Mouse (Mus musculus): ENCODE measurements at regions not wholly inside any gene's neighbourhood (a gene's known extent, or its start where the extent isn't known, plus 50 kb on each side); places are given as distances from the start of the nearest gene placed in this dataset.

DNA sequence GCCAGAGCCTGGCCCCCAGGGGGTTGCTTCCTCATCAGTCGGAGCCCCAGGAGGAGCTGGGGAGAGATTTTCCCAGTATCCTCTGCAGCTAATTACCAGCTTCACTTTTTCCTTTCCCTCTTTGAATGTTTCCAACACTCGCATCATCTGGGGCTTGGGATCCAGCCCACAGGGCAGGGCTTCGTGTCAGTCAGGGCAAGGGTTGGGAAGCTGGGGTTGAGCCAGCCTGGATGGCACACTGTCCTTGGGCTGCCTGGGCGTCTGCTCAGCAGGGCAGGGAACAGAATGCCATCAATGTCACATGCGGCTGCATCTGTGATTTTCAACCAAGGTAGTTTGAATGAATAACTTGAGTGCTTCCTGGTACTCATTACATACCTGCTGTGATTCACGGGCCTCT lies 52.4 kb upstream of the Tle3 start:
- 0 out of 2 replicates have a peak, but pooled peaks cover 2% of the 10 kb centered on the region for H3K4me1 ChIP-seq (ENCODE audit: insufficient read depth)
- TF ChIP-seq CTCF (IDR thresholded peaks at IDR 0.05; ENCODE audit: low read depth) = no peak
- 0 out of 2 replicates have a peak, but pooled peaks cover under 1% of the 10 kb centered on the region for H3K27me3 ChIP-seq (ENCODE audit: insufficient read depth, low read length)
- no peaks in the 10 kb centered on the region for H3K36me3 ChIP-seq (ENCODE audit: insufficient read depth)
- no peaks in the 10 kb centered on the region for H3K9me3 ChIP-seq (ENCODE audit: low read length)
- no peak overlapping the region for H3K27ac ChIP-seq (ENCODE audit: low read depth, low read length)
- DNase-seq = no peak
- 33% methylated on average over 6 of the region's 6 CpGs for WGBS
- no peak overlapping the region for H3K4me3 ChIP-seq (ENCODE audit: low read depth, low read length)
- no peak for ATAC-seq
- H3K4me2 ChIP-seq (ENCODE audit: low read depth) = no peak overlapping the region
- no peak overlapping the region for H3K9ac ChIP-seq

GRCm38 (mm10) chr9:61321314-61321713 lies 50.9 kb upstream of the Tle3 start:
- no peak overlapping the region for H3K9ac ChIP-seq
- WGBS = 89% methylated on average over 1 of the region's 1 CpGs

GRCm38 (mm10) chr9:61321825-61322224 lies 50.3 kb upstream of the Tle3 start:
- DNase-seq (no peak), ATAC-seq (0 out of 2 replicates have a peak, but pooled peaks have one; percentile 38)
- TF ChIP-seq CTCF (IDR thresholded peaks at IDR 0.05; ENCODE audit: low read depth) = no peak
- H3K27ac ChIP-seq (ENCODE audit: low read depth, low read length) = no peak overlapping the region
- no peak overlapping the region for H3K4me3 ChIP-seq (ENCODE audit: low read depth, low read length)
- no peak overlapping the region for H3K4me2 ChIP-seq (ENCODE audit: low read depth)
- no peaks in the 10 kb centered on the region for H3K27me3 ChIP-seq (ENCODE audit: insufficient read depth, low read length)
- no peaks in the 10 kb centered on the region for H3K9me3 ChIP-seq (ENCODE audit: low read length)
- WGBS = 50% methylated on average over 8 of the region's 8 CpGs
- no peak overlapping the region for H3K9ac ChIP-seq
- H3K4me1 ChIP-seq (ENCODE audit: insufficient read depth) = no peaks in the 10 kb centered on the region
- no peaks in the 10 kb centered on the region for H3K36me3 ChIP-seq (ENCODE audit: insufficient read depth)

More at GRCm38 (mm10) chr9:61321314-61321713, 50.9 kb upstream of the Tle3 start:
- H3K27me3 ChIP-seq (ENCODE audit: insufficient read depth, low read length) = no peaks in the 10 kb centered on the region
- H3K27ac ChIP-seq (ENCODE audit: low read depth, low read length) = no peak overlapping the region
- ATAC-seq (no peak), DNase-seq (no peak)
- H3K4me1 ChIP-seq (ENCODE audit: insufficient read depth) = no peaks in the 10 kb centered on the region
- no peak overlapping the region for H3K4me3 ChIP-seq (ENCODE audit: low read depth, low read length)
- H3K4me2 ChIP-seq (ENCODE audit: low read depth) = no peak overlapping the region
- H3K9me3 ChIP-seq (ENCODE audit: low read length) = no peaks in the 10 kb centered on the region
- H3K36me3 ChIP-seq (ENCODE audit: insufficient read depth) = no peaks in the 10 kb centered on the region
- TF ChIP-seq CTCF (IDR thresholded peaks at IDR 0.05; ENCODE audit: low read depth) = no peak

DNA sequence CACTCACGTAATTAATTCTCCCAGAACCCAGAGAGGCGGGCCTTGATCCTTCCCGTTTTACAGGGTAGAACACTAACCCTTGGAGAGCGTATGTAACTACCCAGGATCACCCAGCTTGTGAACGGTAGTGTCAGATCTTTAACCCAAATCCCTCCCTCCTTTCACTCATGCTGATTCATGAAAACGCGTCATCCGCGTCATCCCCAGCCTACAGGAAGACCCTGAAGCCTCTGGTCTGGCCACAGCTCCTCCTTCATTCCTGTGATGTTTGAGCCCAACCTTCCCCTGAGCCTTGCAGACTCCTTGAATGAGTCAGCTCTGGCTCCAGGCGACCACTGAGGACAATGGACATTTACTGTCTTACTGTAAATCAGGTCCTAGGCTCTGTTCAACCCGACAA lies 49.8 kb upstream of the Tle3 start:
- ATAC-seq (no peak), DNase-seq (no peak)
- H3K4me2 ChIP-seq (ENCODE audit: low read depth) = no peak overlapping the region
- no peak overlapping the region for H3K27ac ChIP-seq (ENCODE audit: low read depth, low read length)
- WGBS = 79% methylated on average over 11 of the region's 11 CpGs
- H3K9ac ChIP-seq = no peak overlapping the region
- H3K36me3 ChIP-seq (ENCODE audit: insufficient read depth) = no peaks in the 10 kb centered on the region
- no peaks in the 10 kb centered on the region for H3K9me3 ChIP-seq (ENCODE audit: low read length)
- no peak overlapping the region for H3K4me3 ChIP-seq (ENCODE audit: low read depth, low read length)
- TF ChIP-seq CTCF (IDR thresholded peaks at IDR 0.05; ENCODE audit: low read depth) = no peak
- H3K27me3 ChIP-seq (ENCODE audit: insufficient read depth, low read length) = no peaks in the 10 kb centered on the region
- H3K4me1 ChIP-seq (ENCODE audit: insufficient read depth) = no peaks in the 10 kb centered on the region

Measured in forebrain, postnatal 0 days (tissue).